Mouse (Mus musculus) heart, embryonic 16.5 days (tissue): ENCODE measurements around the gene Cdan1. TPM values are rescaled to one million over a fixed set of nuclear protein-coding genes. Genes with fewer than 3 reads are reported as not detected.

ENCODE experiments used
- ATAC-seq: fragments of 200-750 bp; cut with Nextera tagmentation; replicated peaks from 2 replicates; pipeline ENCODE4 v1.8.0; 2017; ENCODE audit warnings: moderate number of reproducible peaks; ENCODE audit not compliant: insufficient read depth, low FRiP score; ENCODE audit errors: extremely low read depth
- H3K27ac ChIP-seq: fragments of 300-500 bp; sonication (generic); 2 replicates; pipeline ENCODE4 v1.5.1; 2014; ENCODE audit warnings: mild to moderate bottlenecking, low read length, control low read depth, moderate library complexity
- H3K27me3 ChIP-seq: fragments of 300-500 bp; sonication (generic); 2 replicates; pipeline ENCODE4 v1.6.1; 2014; ENCODE audit warnings: low read length, mixed read lengths; ENCODE audit not compliant: control insufficient read depth, insufficient read depth
- H3K36me3 ChIP-seq: fragments of 300-500 bp; sonication (generic); 2 replicates; pipeline ENCODE4 v1.6.1; 2014; ENCODE audit not compliant: control insufficient read depth, insufficient read depth
- H3K4me1 ChIP-seq: fragments of 300-500 bp; sonication (generic); 2 replicates; pipeline ENCODE4 v1.6.1; 2014; ENCODE audit warnings: low read length, mixed read lengths; ENCODE audit not compliant: control insufficient read depth, insufficient read depth
- H3K4me2 ChIP-seq: fragments of 300-500 bp; sonication (generic); 2 replicates; pipeline ENCODE4 v1.6.1; 2014; ENCODE audit warnings: low read depth, mild to moderate bottlenecking, control low read depth, low read length
- H3K4me3 ChIP-seq: fragments of 300-500 bp; sonication (generic); 2 replicates; pipeline ENCODE4 v1.5.1; 2014; ENCODE audit warnings: mild to moderate bottlenecking, control low read depth, low read length
- H3K9ac ChIP-seq: fragments of 300-500 bp; sonication (generic); 2 replicates; pipeline ENCODE4 v1.6.1; 2014; ENCODE audit warnings: low read length, control low read depth
- H3K9me3 ChIP-seq: fragments of 300-500 bp; sonication (generic); replicated peaks from 2 replicates; pipeline ENCODE4 v1.6.1; 2016; ENCODE audit warnings: low read length; ENCODE audit not compliant: control insufficient read depth
- WGBS: fragments of 180-500 bp; shearing (Covaris S2); extraction: QIAGEN DNeasy Blood & Tissue Kit; methylation state at CpG from one replicate; pipeline ENCODE4 v1.1.7; 2014; 5-methylcytosine and 5-hydroxymethylcytosine counted together
- polyA plus RNA-seq: library from polyadenylated mRNA; unstranded; fragments of >200 nt; fragmentation: Nextera tagmentation; extraction: Ambion mirVana; gene quantifications from 2 replicates; pipeline ENCODE4 v1.2.1, GENCODE M21; 2015

The Cdan1 gene
- polyA plus RNA-seq, 1 experiment from 2014 or later: 4.4 TPM

DNA sequence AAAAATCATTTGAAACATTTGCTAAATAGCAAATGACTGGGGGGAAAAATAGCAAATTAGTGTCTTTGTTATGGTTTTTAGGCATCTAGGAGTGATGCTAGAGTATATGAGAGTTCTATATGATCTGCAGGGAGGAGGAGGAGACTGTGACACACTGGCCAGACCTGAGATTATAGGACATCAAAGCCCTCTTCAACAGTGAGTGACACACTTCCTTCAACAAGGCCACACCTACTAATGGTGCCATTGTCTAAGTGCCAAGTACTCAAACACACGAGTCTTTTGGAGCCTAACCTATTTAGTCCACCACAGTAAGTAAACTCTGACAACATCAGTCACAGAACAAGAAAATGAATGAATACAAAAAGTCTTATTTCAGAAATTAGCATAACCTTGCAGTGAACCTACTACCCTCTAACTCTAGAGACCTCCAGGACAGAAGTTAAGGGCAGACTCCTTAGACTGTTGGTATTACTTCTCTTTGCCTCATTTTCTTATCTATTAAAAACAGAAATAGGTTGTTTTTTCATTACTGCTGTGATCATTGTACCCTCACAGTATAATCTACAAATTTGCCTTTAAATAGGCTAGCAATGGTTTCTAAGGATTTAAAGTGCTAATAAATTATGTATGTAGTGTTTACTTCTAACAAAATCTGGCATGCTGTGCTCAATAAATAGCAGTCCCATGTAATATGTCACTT is 22.8 kb downstream of the Cdan1 start:
- H3K27ac ChIP-seq: no peak overlapping the region
- H3K4me2 ChIP-seq: no peak overlapping the region
- H3K4me1 ChIP-seq: no peaks in the 10 kb centered on the region
- no peaks in the 10 kb centered on the region for H3K27me3 ChIP-seq
- H3K4me3 ChIP-seq: no peak overlapping the region
- 29% methylated on average over 1 of the region's 1 CpGs for WGBS
- H3K36me3 ChIP-seq: 0 out of 2 replicates have a peak, but pooled peaks cover 5% of the 10 kb centered on the region
- H3K9me3 ChIP-seq: no peaks in the 10 kb centered on the region
- no peak for ATAC-seq
- H3K9ac ChIP-seq: no peak overlapping the region

DNA sequence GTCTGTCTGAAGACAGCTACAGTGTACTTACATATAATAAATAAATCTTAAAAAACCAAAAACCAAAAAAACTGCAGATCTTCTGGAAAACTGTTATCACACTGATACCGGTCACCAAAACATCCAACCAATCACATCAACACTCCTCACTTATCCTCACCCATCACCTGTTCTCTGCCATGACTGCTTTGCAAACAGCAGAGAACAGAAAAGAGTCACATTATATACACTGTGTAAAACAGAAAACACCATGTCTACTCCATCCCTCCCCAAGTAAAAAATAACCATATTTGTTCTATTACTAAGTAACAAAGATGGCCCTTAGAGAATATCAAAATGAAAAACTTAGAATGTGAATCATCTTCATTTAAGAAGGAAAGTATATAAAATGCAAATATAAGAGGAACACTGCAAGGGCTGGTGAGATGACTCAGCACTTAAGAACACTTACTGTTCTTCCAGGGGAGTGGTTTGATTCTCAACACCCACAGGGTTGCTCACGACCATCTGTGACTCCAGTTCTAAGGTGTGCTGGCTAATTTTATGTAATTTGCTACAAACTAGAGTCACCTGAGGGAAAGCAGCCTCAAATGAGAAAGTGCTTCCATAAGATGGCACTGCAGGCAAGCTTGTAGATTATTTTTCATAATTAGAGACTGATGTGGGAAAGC is 79.5 kb downstream of the Cdan1 start:
- Histone ChIP-seq H3K9me3 (no peaks in the 10 kb centered on the region), H3K4me2 (no peak overlapping the region), H3K4me1 (no peaks in the 10 kb centered on the region), H3K36me3 (peaks cover 7% of the 10 kb centered on the region; the same call in 1 of the 2 replicates), H3K4me3 (no peak overlapping the region), H3K27me3 (no peaks in the 10 kb centered on the region), H3K9ac (no peak overlapping the region), H3K27ac (no peak overlapping the region)
- ATAC-seq: no peak
- 86% methylated on average over 2 of the region's 2 CpGs for WGBS

DNA sequence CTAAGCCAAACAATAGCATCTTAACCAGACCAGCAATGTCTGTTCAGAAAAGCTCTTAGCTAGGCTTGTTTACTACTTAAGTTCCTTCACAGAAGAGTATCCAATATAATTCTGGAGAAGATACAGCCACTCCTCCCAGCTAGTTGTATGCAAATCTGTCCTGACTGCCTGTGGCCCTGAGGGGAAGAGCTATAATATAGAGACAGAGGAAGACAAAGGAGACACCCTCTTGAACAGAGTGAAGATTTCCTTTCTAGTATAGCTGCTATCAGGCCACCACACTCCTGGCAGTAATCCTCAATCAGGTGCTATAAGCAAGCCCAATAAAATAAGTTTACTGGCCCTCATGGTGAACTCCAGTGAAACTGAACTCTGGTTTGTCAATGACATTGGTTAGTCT is 88.0 kb downstream of the Cdan1 start:
- no peak overlapping the region for H3K27ac ChIP-seq
- no peak overlapping the region for H3K4me3 ChIP-seq
- no peaks in the 10 kb centered on the region for H3K9me3 ChIP-seq
- no peaks in the 10 kb centered on the region for H3K4me1 ChIP-seq
- H3K36me3 ChIP-seq: peaks cover 7% of the 10 kb centered on the region
- no peak overlapping the region for H3K9ac ChIP-seq
- ATAC-seq: no peak
- no peak overlapping the region for H3K4me2 ChIP-seq
- no peaks in the 10 kb centered on the region for H3K27me3 ChIP-seq

DNA sequence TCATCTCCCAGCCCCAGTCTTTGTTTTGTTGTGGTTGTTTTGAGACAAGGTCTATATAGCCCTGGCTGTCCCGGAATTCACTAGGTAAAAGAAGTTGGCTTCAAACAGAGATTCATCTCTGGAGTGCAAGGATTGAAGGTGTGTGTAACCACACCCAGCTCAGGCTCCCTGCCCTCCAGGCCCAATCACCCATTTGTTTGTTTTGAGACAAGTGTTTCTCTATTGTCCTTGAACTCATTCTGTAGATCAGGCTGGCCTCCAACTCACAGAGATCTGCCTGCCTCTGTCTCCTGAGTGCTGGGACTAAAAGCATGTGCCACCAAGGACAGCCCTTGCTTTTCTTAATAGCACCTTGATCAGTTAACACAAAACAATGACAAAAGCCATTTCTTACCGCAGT is 101.9 kb downstream of the Cdan1 start:
- 92% methylated on average over 2 of the region's 2 CpGs for WGBS
- H3K9ac ChIP-seq: no peak overlapping the region
- peaks cover 15% of the 10 kb centered on the region for H3K36me3 ChIP-seq
- no peak for ATAC-seq
- no peak overlapping the region for H3K27ac ChIP-seq
- H3K9me3 ChIP-seq: no peaks in the 10 kb centered on the region
- H3K27me3 ChIP-seq: no peaks in the 10 kb centered on the region
- H3K4me2 ChIP-seq: no peak overlapping the region
- H3K4me3 ChIP-seq: no peak overlapping the region
- H3K4me1 ChIP-seq: peaks cover 7% of the 10 kb centered on the region; the same call in 1 of the 2 replicates

DNA sequence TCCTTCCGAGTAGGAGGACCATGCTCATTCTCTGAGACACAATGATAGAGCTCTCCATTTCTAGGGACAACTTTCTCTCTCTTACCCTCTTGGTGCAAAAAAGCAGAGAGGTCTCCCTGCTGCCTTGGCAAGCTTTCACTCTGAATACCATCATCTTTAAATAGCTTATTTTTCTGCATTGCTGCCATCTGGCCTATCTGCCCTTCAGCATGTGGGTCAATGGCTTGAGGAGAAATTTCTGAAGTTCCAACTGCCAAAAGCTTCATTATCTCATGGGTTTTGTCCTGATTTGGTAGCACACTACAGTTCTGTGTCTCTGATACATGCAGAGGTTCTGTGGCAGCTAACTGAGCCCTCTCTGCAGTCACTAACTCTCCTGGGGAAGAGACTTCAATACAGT is 104.4 kb downstream of the Cdan1 start:
- WGBS: 81% methylated on average over 1 of the region's 1 CpGs
- H3K4me3 ChIP-seq: no peak overlapping the region
- no peaks in the 10 kb centered on the region for H3K27me3 ChIP-seq
- no peaks in the 10 kb centered on the region for H3K9me3 ChIP-seq
- peak overlapping the region; percentile 46 for H3K27ac ChIP-seq
- no peak for ATAC-seq
- no peak overlapping the region for H3K9ac ChIP-seq
- H3K4me1 ChIP-seq: peaks cover 7% of the 10 kb centered on the region; the same call in 1 of the 2 replicates
- H3K36me3 ChIP-seq: peaks cover 15% of the 10 kb centered on the region
- H3K4me2 ChIP-seq: no peak overlapping the region

DNA sequence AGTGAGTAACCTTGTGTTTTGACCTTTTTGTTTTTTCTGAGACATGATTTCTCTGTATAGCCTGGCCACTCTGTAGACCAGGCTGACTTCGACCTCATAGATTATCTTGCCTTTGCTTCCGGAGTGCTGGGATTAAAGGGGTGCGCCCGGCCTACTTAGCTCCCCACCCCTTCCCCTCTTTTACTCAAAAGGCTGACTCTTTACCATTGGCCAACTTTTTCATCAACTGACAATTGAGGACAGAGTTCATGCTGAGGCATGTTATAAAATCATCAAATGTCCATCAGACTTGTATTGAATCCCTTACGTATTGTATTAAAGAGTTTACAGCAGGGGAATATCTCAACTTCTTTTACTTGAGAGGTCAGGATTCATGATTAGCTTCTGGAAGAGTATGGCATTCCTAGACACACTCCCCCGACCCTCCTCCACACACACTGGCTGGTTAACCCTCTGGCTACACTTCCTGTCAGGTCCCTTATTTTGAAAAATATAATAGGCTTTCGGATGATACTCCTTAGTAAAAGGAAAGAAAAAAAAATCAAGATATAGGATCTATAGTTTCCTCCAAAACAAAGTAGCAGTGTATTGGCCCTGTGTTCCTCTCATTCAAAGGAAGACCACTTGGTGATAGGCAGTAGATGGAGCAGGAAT is 117.9 kb downstream of the Cdan1 start:
- Histone ChIP-seq H3K4me3 (peak overlapping the region; percentile 97), H3K4me1 (peaks cover 27% of the 10 kb centered on the region), H3K27ac (peak overlapping the region; percentile 96), H3K9ac (peak overlapping the region; percentile 83), H3K36me3 (peaks cover 16% of the 10 kb centered on the region), H3K27me3 (no peaks in the 10 kb centered on the region), H3K9me3 (no peaks in the 10 kb centered on the region), H3K4me2 (peak overlapping the region; percentile 62)
- no peak for ATAC-seq
- WGBS: 26% methylated on average over 7 of the region's 7 CpGs

DNA sequence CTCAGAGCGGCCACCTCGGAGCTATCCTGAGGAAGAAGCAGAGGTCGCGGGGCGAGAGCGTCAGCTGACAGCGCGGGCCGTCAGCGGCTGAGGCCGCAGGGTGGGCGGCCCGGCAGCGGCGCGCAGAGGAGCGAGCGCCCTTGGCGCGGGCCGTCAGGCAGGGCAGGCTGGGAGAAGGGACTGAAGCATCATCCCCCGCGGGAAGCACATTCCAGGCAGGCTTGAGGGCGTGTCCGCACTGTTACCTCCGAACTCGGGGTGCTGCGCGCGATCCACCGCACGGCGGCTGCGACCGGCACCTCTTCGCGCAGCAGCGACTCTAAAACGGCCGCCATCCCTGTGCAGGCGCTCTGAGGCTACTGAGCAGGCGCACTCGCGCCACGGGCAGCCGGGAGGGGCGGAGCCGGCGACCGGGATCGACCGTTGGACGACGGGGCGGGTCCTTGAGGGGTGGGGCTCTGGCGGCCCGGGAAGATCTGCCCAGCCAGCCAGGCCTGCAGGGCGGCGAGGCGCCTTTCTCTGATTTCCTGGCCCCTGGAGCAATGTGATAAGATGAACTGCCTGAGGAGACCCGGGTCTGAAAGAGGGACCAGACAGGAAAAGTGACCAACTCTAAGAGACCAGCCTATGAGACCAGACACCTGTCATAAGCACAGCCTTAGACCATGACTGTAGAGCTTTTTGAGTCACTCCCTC is 118.6 kb downstream of the Cdan1 start:
- H3K27ac ChIP-seq: peak overlapping the region; percentile 96
- peak; percentile 96 for ATAC-seq
- peaks cover 27% of the 10 kb centered on the region for H3K4me1 ChIP-seq
- peak overlapping the region; percentile 97 for H3K4me3 ChIP-seq
- WGBS: under 1% methylated on average over 60 of the region's 61 CpGs
- H3K36me3 ChIP-seq: peaks cover 23% of the 10 kb centered on the region
- peak overlapping the region; percentile 98 for H3K4me2 ChIP-seq
- H3K9ac ChIP-seq: peak overlapping the region; percentile 83
- no peaks in the 10 kb centered on the region for H3K9me3 ChIP-seq
- no peaks in the 10 kb centered on the region for H3K27me3 ChIP-seq

DNA sequence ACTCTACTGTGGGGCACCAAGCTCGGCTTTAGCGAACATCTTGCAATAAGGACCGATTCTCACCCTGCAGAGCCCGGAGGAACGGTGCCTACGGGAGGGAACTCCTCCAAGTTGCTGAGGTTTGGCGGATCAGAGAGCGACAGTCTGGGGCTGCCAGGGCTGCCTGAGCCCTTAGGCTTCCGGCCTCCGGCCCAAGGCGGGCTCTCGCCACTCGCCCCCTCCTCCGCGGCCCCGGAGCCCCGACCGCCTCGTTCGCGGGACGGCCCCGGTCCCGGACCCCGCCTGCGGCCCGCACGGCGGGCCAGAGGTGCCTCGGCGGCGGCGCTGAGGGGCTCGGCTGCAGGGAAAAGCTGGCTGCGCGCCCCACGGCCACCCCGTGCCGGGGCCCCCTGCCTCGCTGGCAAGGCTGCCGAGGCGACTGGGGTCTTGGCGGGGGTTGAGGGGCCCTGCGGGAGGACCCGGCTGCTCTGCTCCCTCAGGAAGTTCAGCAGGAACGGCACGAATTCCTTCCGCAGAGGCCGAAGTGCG is 119.2 kb downstream of the Cdan1 start:
- peaks cover 27% of the 10 kb centered on the region for H3K4me1 ChIP-seq
- peak overlapping the region; percentile 98 for H3K4me2 ChIP-seq
- H3K27ac ChIP-seq: peak overlapping the region; percentile 96
- peak overlapping the region; percentile 97 for H3K4me3 ChIP-seq
- H3K9ac ChIP-seq: peak overlapping the region; percentile 83
- H3K36me3 ChIP-seq: peaks cover 28% of the 10 kb centered on the region
- no peaks in the 10 kb centered on the region for H3K27me3 ChIP-seq
- H3K9me3 ChIP-seq: no peaks in the 10 kb centered on the region
- WGBS: under 1% methylated on average over 50 of the region's 50 CpGs
- ATAC-seq: peak; percentile 4
